Mouse (Mus musculus): ENCODE measurements around the gene Gm49384.

DNA sequence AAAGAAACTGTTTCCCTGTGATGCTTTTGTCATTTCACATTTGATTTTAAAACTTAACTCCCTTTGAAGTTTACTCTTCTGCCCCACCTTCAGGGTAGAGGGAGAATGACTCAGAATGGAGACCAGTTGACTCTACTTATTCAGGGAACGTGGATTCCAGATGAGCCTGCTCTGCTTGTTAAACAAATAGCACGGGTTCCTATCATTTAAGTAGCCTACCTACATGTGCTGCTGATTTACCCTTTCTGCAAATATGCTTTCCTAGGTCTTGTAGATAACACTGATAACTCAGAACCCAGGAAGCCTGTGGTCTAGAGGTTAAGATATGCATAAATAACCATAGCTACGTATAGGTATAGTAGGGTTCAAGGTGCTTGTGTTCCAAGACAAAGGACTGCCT, 39.2 kb downstream of the Gm49384 start:
- TF ChIP-seq CTCF (IDR thresholded peaks at IDR 0.05; ENCODE audit: low read depth, low read length) (no peak), GATA1 (IDR thresholded peaks at IDR 0.05; ENCODE audit: borderline replicate concordance, low read length) (no peak), GATA2 (IDR thresholded peaks at IDR 0.05; ENCODE audit: borderline replicate concordance, low read depth, low read length) (no peak), POLR2AphosphoS5 (IDR thresholded peaks at IDR 0.05; ENCODE audit: insufficient replicate concordance, low read depth, low read length) (no peak)
